Mouse (Mus musculus) cerebellum, adult 2 months (tissue): Measurements from ENCODE around the gene Mterf1b.

Experiments used
- CTCF ChIP-seq: fragments of 200-500 bp; IDR thresholded peaks from 2 replicates; pipeline ENCODE4 v1.5.1; 2011; ENCODE audit warnings: low read depth, mild to moderate bottlenecking, control low read depth, low read length, moderate library complexity, borderline replicate concordance; ENCODE audit not compliant: insufficient read depth
- POLR2A ChIP-seq: fragments of 200-500 bp; IDR thresholded peaks from 2 replicates; pipeline ENCODE4 v1.6.1; 2011; ENCODE audit warnings: low read length, control low read depth, borderline replicate concordance; ENCODE audit not compliant: insufficient read depth

- TF ChIP-seq CTCF, result no peak
- no peak for TF ChIP-seq POLR2A
Observed at GRCm38 (mm10) chr5:4240120-4240519, 48.0 kb downstream of the Mterf1b start.
